Mouse (Mus musculus) neural tube, embryonic 12.5 days (tissue): Measurements from ENCODE around the gene Arhgef33. TPM values are rescaled to one million over a fixed set of nuclear protein-coding genes. Genes with fewer than 3 reads are reported as not detected.
"Not testable (repeated sequence)": the region's sequence is repeated elsewhere in the genome, so short reads cannot be mapped to it uniquely, and the experiment has no call there.

ENCODE experiments used
- ATAC-seq: fragments of 200-750 bp; cut with Nextera tagmentation; 2 replicates; pipeline ENCODE4 v1.8.0; 2017; ENCODE audit warnings: low read depth, mild to moderate bottlenecking, moderate TSS enrichment, moderate library complexity; ENCODE audit not compliant: low FRiP score
- H3K27ac ChIP-seq: fragments of 300-500 bp; sonication (generic); 2 replicates; pipeline ENCODE4 v1.5.1; 2016
- H3K27me3 ChIP-seq: fragments of 300-500 bp; sonication (generic); replicated peaks from 2 replicates; pipeline ENCODE4 v1.6.1; 2016; ENCODE audit warnings: mild to moderate bottlenecking
- H3K36me3 ChIP-seq: fragments of 300-500 bp; sonication (generic); 2 replicates; pipeline ENCODE4 v1.6.1; 2016; ENCODE audit warnings: mild to moderate bottlenecking
- H3K4me1 ChIP-seq: fragments of 300-500 bp; sonication (generic); 2 replicates; pipeline ENCODE4 v1.6.1; 2016
- H3K4me2 ChIP-seq: fragments of 300-500 bp; sonication (generic); replicated peaks from 2 replicates; pipeline ENCODE4 v1.6.1; 2016; ENCODE audit warnings: mild to moderate bottlenecking
- H3K4me3 ChIP-seq: fragments of 300-500 bp; sonication (generic); 2 replicates; pipeline ENCODE4 v1.5.1; 2016
- H3K9ac ChIP-seq: fragments of 300-500 bp; sonication (generic); 2 replicates; pipeline ENCODE4 v1.6.1; 2016; ENCODE audit warnings: mild to moderate bottlenecking
- H3K9me3 ChIP-seq: fragments of 300-500 bp; sonication (generic); 2 replicates; pipeline ENCODE4 v1.6.1; 2016; ENCODE audit warnings: mild to moderate bottlenecking
- WGBS: fragments of 180-500 bp; shearing (Covaris S2); methylation state at CpG from one replicate; pipeline ENCODE4 v1.1.7; 2016; 5-methylcytosine and 5-hydroxymethylcytosine counted together
- polyA plus RNA-seq: library from polyadenylated mRNA; unstranded; fragments of >200 nt; fragmentation: Nextera tagmentation; extraction: Ambion mirVana; gene quantifications from 2 replicates; pipeline ENCODE4 v1.2.1, GENCODE M21; 2016

Arhgef33 gene
- 0.61 and 2.0 TPM in 2 replicates for polyA plus RNA-seq

DNA sequence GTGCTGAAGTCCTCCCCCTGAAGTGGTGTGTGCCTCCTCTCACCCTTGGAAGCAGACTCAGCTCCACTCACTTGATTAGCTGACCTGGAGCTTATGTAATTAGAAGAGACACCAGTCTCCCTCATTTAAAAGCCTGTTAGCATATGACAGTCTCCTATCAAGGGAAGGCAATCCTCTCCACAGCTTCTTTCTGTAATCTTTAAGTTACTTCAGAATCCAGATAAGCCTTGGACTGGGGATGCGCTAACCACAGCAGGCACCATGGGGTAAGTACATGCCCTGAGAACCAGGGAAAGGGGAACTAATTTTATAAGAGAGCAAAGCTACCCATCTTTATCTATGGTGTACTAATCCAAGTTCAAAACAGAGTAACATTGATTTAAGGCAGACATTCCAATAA is at the start of gene Arhgef33:
Gene Arhgef33, plus strand, starts transcription at position 157 of the 400 bp plus-strand sequence.
- no peaks in the 10 kb centered on the region for H3K9me3 ChIP-seq
- H3K27me3 ChIP-seq = no peaks in the 10 kb centered on the region
- no peak within 1 kb of the TSS for H3K27ac ChIP-seq
- no peak within 1 kb of the TSS for H3K4me2 ChIP-seq
- 97% methylated on average over 1 of the region's 1 CpGs for WGBS
- ATAC-seq = no peak
- H3K4me1 ChIP-seq = peaks cover 3% of the 10 kb centered on the region; the same call in 1 of the 2 replicates
- no peak within 1 kb of the TSS for H3K9ac ChIP-seq
- H3K36me3 ChIP-seq = no peaks in the 10 kb centered on the region
- no peak within 1 kb of the TSS for H3K4me3 ChIP-seq

DNA sequence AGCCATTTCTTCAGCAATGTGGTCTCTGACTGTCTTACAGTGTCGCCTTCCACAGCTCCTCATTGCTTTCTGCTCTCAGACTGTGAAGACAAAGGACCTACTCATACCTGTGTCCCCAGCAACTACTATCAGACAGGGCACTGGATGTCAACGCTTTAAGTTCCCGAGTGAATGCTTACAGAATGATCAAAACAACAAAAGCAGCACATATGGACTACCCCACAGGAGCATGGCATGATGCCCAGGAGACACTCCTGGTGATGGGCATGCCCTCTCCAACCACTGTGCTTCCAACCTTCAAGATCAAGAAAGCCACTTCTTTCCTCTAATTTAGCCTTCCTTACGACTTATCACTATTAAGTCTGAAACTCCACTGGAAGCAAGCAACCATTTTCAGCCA is 40.1 kb upstream of the Arhgef33 start:
- Histone ChIP-seq H3K27ac (no peak overlapping the region), H3K27me3 (no peaks in the 10 kb centered on the region), H3K9ac (no peak overlapping the region), H3K36me3 (peaks cover 84% of the 10 kb centered on the region), H3K4me2 (no peak overlapping the region), H3K4me1 (no peaks in the 10 kb centered on the region), H3K4me3 (no peak overlapping the region), H3K9me3 (no peaks in the 10 kb centered on the region)
- 94% methylated on average over 4 of the region's 4 CpGs for WGBS
- ATAC-seq = no peak

DNA sequence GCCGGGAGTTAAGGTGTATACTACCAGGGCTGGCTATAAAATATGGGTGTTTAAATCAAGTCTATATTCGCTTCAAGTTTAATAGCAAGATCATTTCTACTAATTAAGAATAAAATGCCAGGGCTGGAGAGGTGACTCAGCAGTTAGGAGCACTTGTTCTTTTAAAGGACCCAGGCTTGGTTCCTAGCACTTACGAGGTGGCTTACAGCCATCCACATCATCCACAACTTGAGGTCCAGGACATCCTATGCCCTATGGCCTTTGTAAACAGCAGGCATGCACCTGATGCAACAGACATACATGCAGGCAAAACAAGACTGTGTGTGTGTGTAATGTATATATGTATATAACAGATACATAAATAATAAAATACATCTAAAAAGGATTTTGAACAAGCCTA is 39.1 kb upstream of the Arhgef33 start:
- Histone ChIP-seq H3K4me1 (no peaks in the 10 kb centered on the region), H3K27ac (no peak overlapping the region), H3K27me3 (no peaks in the 10 kb centered on the region), H3K4me3 (no peak overlapping the region), H3K9me3 (no peaks in the 10 kb centered on the region), H3K36me3 (peaks cover 84% of the 10 kb centered on the region), H3K9ac (no peak overlapping the region), H3K4me2 (no peak overlapping the region)
- WGBS = 95% methylated on average over 3 of the region's 3 CpGs
- no peak for ATAC-seq

DNA sequence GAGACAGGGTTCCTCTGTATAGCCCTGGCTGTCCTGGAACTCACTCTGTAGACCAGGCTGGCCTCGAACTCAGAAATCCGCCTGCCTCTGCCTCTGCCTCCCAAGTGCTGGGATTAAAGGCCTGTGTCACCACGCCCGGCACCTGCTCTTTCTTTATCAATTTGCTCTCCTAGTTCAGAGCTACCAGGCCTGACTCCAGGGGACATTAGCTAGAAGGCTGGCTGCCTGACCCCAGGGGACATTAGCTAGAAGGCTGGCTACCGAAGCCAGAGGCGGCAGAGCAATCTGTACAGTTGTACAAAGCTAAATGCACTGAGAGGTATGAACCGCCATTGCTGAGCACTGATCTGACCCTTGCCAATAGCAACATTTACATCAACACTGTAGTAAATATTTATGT is 36.6 kb upstream of the Arhgef33 start:
- not testable (repeated sequence) for H3K4me2 ChIP-seq, H3K9ac ChIP-seq, H3K4me1 ChIP-seq, H3K27ac ChIP-seq, ATAC-seq, H3K27me3 ChIP-seq, H3K4me3 ChIP-seq, H3K9me3 ChIP-seq
- H3K36me3 ChIP-seq = peaks cover 83% of the 10 kb centered on the region
- WGBS = 93% methylated on average over 7 of the region's 7 CpGs

DNA sequence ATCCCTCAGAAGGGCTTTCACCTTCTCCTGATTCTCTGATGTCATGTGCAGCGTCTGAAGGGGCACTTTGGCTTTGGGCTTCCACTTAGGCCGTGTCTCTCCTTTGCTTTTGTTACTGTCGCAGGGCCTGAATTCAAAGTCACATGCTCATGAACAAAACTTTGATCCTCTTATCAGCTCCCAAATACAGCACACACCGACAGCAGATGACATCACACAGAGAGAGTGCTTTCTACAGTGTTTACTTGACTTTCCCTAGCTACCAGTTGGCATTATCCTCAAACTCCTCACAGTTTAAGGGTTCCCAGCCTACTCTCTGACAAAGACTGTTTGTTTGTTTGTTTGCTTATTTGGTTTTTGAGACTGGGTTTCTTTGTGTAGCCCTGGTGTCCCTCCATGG is 29.0 kb upstream of the Arhgef33 start:
- Histone ChIP-seq H3K27ac (no peak overlapping the region), H3K9me3 (no peaks in the 10 kb centered on the region), H3K4me1 (no peaks in the 10 kb centered on the region), H3K4me2 (no peak overlapping the region), H3K9ac (no peak overlapping the region), H3K4me3 (no peak overlapping the region), H3K27me3 (no peaks in the 10 kb centered on the region), H3K36me3 (peaks cover 65% of the 10 kb centered on the region)
- no peak for ATAC-seq
- 94% methylated on average over 4 of the region's 4 CpGs for WGBS

DNA sequence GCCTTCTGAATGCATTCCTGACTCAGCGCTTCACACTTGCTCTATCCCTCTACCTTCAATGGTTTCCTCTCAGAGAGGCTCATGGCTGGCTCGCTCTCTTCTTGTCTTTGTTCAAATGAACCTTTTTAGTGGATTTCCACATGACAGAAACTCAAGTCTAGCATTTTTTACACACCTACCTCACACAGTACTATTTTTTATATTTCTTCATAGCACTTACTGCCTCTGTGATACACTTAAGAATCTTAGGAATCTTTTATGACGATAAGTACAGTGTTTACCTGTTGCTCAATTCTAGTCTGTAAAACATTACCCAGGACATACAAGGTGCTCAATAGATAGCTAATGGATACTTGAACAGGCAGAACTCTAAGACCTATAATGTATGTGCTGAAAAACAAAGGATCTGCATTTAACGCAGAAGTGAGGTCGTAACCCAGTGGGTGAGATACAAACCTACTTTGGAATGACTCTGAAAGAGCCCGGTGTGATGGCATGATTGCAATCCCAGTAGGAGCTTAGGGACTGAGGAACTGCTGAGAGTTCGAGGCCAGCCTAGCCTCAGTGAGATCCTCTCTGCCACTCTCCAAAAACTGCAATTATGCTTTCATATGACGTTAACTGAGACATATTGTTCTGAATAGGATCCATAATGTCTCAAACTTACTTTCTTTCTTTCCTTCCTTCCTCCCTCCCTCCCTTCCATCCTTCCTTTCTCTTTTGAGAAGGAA is 27.7 kb upstream of the Arhgef33 start:
- Histone ChIP-seq H3K4me2 (no peak overlapping the region), H3K4me3 (no peak overlapping the region), H3K36me3 (peaks cover 55% of the 10 kb centered on the region), H3K9me3 (no peaks in the 10 kb centered on the region), H3K27ac (no peak overlapping the region), H3K27me3 (no peaks in the 10 kb centered on the region), H3K4me1 (no peaks in the 10 kb centered on the region), H3K9ac (no peak overlapping the region)
- WGBS = 84% methylated on average over 8 of the region's 8 CpGs
- ATAC-seq = no peak

DNA sequence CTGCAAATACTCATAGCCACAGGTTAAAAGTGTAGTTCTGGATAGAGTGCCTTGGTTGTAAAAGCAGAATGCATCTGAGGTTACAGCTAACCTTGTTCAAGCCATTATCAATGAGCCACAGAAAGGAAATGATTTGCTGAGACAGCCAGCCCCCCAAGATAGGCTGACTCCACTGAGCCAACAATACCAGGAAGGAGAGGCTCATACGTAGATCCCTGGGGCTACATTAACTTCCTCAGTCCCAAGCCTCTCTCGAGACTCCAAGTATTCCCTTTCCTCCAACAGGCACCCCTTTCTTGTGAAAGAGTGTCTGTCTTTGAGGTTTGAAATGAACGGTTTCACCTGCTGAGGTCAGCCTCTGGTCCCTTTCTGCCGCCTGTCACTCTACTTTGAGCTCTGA is 22.8 kb upstream of the Arhgef33 start:
- Histone ChIP-seq H3K4me1 (peaks cover 10% of the 10 kb centered on the region), H3K27me3 (no peaks in the 10 kb centered on the region), H3K9ac (no peak overlapping the region), H3K36me3 (peaks cover 15% of the 10 kb centered on the region; the same call in 1 of the 2 replicates), H3K4me2 (no peak overlapping the region), H3K9me3 (no peaks in the 10 kb centered on the region), H3K27ac (no peak overlapping the region), H3K4me3 (no peak overlapping the region)
- no peak for ATAC-seq
- 86% methylated on average over 4 of the region's 4 CpGs for WGBS

DNA sequence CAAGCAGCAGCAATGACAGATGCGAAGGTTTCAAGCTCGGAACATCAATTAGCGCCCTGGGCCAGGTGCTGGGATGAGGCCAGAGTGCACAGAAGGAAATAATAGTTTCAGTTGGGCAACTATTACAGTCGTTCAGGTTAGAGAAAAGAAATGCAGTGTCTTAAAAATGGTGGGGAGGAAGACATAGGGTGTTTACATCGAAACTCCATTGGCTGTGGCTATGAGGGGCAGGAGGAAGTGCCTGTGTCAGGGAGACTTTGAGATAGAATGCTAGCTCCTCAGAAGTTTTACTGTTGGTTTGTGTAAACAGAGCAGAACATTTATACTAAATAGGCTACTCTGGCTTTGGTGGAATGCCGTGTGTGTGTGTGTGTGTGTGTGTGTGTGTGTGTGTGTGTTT is 19.2 kb upstream of the Arhgef33 start:
- Histone ChIP-seq H3K36me3 (no peaks in the 10 kb centered on the region), H3K4me1 (peaks cover 10% of the 10 kb centered on the region), H3K4me2 (peak overlapping the region; percentile 72; the same call in 1 of the 2 replicates), H3K4me3 (no peak overlapping the region), H3K9me3 (no peaks in the 10 kb centered on the region), H3K9ac (no peak overlapping the region), H3K27me3 (no peaks in the 10 kb centered on the region), H3K27ac (no peak overlapping the region)
- no peak for ATAC-seq
- WGBS = 88% methylated on average over 6 of the region's 6 CpGs

DNA sequence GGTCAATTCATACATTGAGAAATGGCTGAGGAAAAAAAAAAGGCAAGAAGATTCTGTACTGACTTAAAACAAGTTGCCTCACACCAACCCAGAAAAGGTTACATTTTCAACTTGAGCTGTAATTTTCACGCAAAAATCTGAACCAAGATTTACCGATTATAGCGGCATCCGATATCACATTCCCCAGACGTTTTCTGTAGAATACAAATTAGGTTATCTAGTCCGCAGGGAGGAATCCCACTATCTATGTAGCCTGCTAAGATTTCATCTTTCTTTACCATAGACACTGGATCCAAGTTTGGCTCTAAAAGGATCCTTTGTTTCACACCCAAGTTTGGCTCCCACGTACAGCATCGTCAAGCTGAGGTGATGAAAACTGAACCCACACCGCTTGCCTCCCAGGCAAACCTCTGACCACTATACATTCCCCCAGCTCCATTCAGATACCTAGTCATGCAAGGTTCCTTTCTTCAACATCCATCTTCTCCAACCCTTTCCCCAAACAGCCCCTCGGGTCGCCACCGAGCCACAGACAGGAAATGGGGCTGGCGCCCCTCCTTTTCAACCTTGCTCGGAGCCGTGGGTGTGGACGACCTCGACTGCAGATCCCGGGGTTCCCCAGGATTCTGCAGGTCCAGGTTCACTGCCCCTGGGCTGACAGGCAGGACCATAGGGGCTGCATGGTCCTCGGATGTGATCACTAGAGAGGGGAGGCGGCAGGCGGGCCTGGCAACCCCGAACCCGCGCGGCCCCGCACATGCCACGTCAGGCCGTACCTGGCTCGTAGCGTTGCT is 17.7 kb upstream of the Arhgef33 start:
- no peaks in the 10 kb centered on the region for H3K36me3 ChIP-seq
- H3K9me3 ChIP-seq = no peaks in the 10 kb centered on the region
- 1% methylated on average over 30 of the region's 30 CpGs for WGBS
- no peaks in the 10 kb centered on the region for H3K27me3 ChIP-seq
- H3K27ac ChIP-seq = peak overlapping the region; percentile 74
- peak overlapping the region; percentile 72 for H3K4me2 ChIP-seq
- H3K4me3 ChIP-seq = peak overlapping the region; percentile 92
- H3K9ac ChIP-seq = peak overlapping the region; percentile 90
- no peak; the same call in 1 of the 2 replicates for ATAC-seq
- peaks cover 10% of the 10 kb centered on the region for H3K4me1 ChIP-seq

DNA sequence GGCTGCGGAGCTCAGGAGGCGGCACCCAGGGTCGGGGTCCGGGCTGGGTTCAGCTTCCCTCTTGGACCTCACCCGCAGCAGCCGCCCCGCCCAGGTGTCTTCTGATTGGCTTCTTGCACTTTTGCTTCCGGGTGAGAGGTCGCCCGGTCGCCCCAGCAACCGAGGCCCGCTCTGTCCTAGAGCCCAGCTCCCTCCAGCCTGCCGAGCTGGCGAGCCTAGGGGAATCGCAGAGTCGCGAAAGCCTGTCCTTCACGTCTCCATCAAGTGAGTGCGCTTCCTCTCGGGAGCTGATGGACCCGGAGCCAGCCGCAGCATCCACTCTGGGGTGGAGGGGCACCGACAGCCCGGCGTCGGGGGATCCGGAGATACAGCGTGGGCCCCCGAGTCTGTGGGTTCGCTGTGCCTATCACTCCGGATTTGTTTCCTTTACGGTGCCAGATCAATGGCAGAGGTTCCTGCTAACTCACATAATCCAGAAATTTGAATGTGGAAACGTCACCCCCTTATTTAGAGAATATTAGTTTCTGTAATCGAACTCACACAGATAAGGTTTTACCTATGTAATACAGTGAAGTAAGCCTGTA is 17.0 kb upstream of the Arhgef33 start, which contains the start of the genes Morn2 and Dhx57:
Gene Morn2, plus strand, starts transcription at position 130 of the 584 bp plus-strand sequence.
Gene Dhx57, minus strand, starts transcription at position 403 of the 584 bp plus-strand sequence.
- peak within 1 kb of the TSS; percentile 72 for H3K4me2 ChIP-seq
- peak within 1 kb of the TSS; percentile 75 for H3K27ac ChIP-seq
- no peaks in the 10 kb centered on the region for H3K36me3 ChIP-seq
- peak within 1 kb of the TSS; percentile 90 for H3K9ac ChIP-seq
- no peaks in the 10 kb centered on the region for H3K9me3 ChIP-seq
- H3K4me3 ChIP-seq = peak within 1 kb of the TSS; percentile 92
- WGBS = under 1% methylated on average over 35 of the region's 35 CpGs
- ATAC-seq = peak; percentile 99
- no peaks in the 10 kb centered on the region for H3K27me3 ChIP-seq
- H3K4me1 ChIP-seq = peaks cover 10% of the 10 kb centered on the region

DNA sequence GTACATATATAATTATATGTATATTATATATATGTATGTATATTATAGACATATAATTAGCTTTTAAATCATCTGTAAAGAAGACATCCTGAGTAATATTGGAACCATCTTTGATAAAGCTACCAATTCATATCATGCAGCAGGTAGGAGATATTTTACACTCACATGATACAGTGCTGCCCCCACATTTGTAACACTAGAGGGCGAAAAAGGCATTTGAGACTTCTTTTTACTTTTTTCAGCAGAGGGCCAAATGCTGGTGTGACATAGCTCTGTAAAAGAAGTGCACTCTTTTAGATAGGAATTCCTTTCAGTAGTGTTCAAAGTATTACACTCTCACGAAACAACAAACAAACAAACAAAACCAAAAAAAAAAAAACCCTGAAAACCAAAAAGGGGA is 16.1 kb upstream of the Arhgef33 start:
- H3K9ac ChIP-seq = no peak overlapping the region
- WGBS = 26% methylated on average over 2 of the region's 2 CpGs
- no peaks in the 10 kb centered on the region for H3K9me3 ChIP-seq
- no peaks in the 10 kb centered on the region for H3K27me3 ChIP-seq
- no peak overlapping the region for H3K4me2 ChIP-seq
- no peak overlapping the region for H3K4me3 ChIP-seq
- no peak overlapping the region for H3K27ac ChIP-seq
- peaks cover 10% of the 10 kb centered on the region for H3K4me1 ChIP-seq
- H3K36me3 ChIP-seq = no peaks in the 10 kb centered on the region
- no peak for ATAC-seq

DNA sequence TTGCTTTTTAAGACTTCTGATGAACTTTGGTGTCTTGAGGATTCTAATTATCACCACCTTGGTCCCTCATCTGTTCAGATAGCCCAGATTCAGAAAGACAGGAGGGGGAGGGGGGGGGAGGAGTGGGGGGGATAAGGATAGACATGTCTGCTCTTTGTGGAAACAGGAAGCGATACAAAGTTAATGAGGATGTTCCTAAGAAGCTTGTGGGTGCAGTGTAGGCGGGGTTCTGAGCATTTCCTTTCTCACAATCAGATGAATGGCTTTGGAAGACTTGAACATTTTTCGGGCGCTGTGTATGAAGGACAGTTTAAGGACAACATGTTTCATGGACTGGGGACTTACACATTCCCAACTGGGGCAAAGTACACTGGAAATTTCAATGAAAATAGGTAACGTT is 11.9 kb upstream of the Arhgef33 start:
- no peak for ATAC-seq
- 92% methylated on average over 5 of the region's 5 CpGs for WGBS
- Histone ChIP-seq H3K36me3 (no peaks in the 10 kb centered on the region), H3K27me3 (no peaks in the 10 kb centered on the region), H3K9ac (no peak overlapping the region), H3K4me1 (no peaks in the 10 kb centered on the region), H3K4me2 (no peak overlapping the region), H3K27ac (no peak overlapping the region), H3K4me3 (no peak overlapping the region), H3K9me3 (no peaks in the 10 kb centered on the region)
